Mouse (Mus musculus): ENCODE data around the gene Rrp8. TPM values are rescaled to one million over a fixed set of nuclear protein-coding genes. Genes with fewer than 3 reads are reported as not detected.
"Not testable (repeated sequence)": the region's sequence is repeated elsewhere in the genome, so short reads cannot be mapped to it uniquely, and the experiment has no call there.

The Rrp8 gene
- polyA plus RNA-seq, 1 experiment from 2014 or later = 32.0 TPM

DNA sequence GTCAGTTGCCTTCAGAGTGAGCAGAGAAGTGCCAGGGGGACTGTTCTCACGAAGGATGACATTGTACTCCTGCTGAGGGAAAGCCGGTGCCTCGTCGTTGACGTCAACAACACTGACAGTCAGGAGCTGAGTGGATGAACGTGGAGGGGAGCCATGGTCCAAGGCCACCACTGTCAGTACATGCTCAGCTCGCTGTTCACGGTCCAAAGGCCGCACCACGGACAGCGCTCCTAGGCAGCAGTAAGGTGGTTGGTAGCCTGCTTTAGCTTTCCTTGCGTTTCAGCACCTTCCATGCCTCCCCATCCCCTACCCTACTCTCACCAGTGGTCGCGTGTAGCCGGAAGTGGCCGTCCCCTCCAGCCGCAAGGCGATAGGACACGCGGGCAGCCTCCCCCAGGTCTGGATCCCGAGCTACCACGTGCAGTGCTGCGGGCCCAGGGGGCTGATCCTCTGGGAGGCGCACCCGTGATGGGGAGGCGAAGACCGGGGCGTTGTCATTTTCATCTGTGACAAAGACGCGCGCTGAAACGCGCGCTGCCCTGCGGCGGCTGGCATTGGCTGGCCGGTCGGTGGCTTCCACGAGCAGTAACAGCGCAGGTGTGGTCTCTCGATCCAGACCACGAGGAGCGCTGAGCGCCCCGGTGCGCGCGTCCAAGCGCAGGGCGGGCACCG is 24.8 kb upstream of the Rrp8 start:
- Histone ChIP-seq H3K4me3 (ENCODE audit: low read depth, low read length) (peak overlapping the region; percentile 38), H3K9ac (ENCODE audit: low read depth, low read length) (peak overlapping the region; percentile 34; the same call in 1 of the 2 replicates)
- 25% methylated on average over 51 of the region's 51 CpGs for WGBS (ENCODE audit: insufficient replicate concordance)

GRCm38 (mm10) chr7:105753281-105753680 is 16.1 kb upstream of the Rrp8 start:
- Histone ChIP-seq H3K36me3 (ENCODE audit: control insufficient read depth, insufficient read depth, low read length) (peaks cover 7% of the 10 kb centered on the region; the same call in 1 of the 2 replicates), H3K9ac (ENCODE audit: low read depth, low read length) (no peak overlapping the region), H3K4me2 (no peak overlapping the region), H3K27me3 (ENCODE audit: control insufficient read depth, insufficient read depth, low read length) (no peaks in the 10 kb centered on the region), H3K4me3 (ENCODE audit: low read depth, low read length) (no peak overlapping the region), H3K27ac (ENCODE audit: low read depth, low read length) (no peak overlapping the region), H3K4me1 (ENCODE audit: control insufficient read depth, insufficient read depth, low read length) (peaks cover 4% of the 10 kb centered on the region), H3K9me3 (replicated peaks; ENCODE audit: control insufficient read depth, low read length) (no peaks in the 10 kb centered on the region)
- ATAC-seq (replicated peaks; ENCODE audit: insufficient number of reproducible peaks, low FRiP score, low TSS enrichment) = no peak
- 85% methylated on average over 10 of the region's 10 CpGs for WGBS (ENCODE audit: insufficient replicate concordance)

More for the DNA sequence above, 24.8 kb upstream of the Rrp8 start:
- Histone ChIP-seq H3K27me3 (ENCODE audit: control insufficient read depth, insufficient read depth, low read length) (peaks cover 30% of the 10 kb centered on the region), H3K9me3 (replicated peaks; ENCODE audit: control insufficient read depth, low read length) (no peaks in the 10 kb centered on the region), H3K4me2 (peak overlapping the region; percentile 81), H3K4me1 (ENCODE audit: control insufficient read depth, insufficient read depth, low read length) (peaks cover 7% of the 10 kb centered on the region; the same call in 1 of the 2 replicates), H3K36me3 (ENCODE audit: control insufficient read depth, insufficient read depth, low read length) (peaks cover 28% of the 10 kb centered on the region), H3K27ac (ENCODE audit: low read depth, low read length) (no peak overlapping the region)
- ATAC-seq (replicated peaks; ENCODE audit: insufficient number of reproducible peaks, low FRiP score, low TSS enrichment) = 0 out of 2 replicates have a peak, but pooled peaks have one; percentile 9

- no peak overlapping the region for H3K4me2 ChIP-seq
- H3K4me1 ChIP-seq (ENCODE audit: control insufficient read depth, insufficient read depth, low read length) = peaks cover 4% of the 10 kb centered on the region
- ATAC-seq (replicated peaks; ENCODE audit: insufficient number of reproducible peaks, low FRiP score, low TSS enrichment) = no peak
- no peak overlapping the region for H3K4me3 ChIP-seq (ENCODE audit: low read depth, low read length)
- WGBS (ENCODE audit: insufficient replicate concordance) = 80% methylated on average over 2 of the region's 2 CpGs
- no peak overlapping the region for H3K27ac ChIP-seq (ENCODE audit: low read depth, low read length)
- H3K27me3 ChIP-seq (ENCODE audit: control insufficient read depth, insufficient read depth, low read length) = no peaks in the 10 kb centered on the region
- no peak overlapping the region for H3K9ac ChIP-seq (ENCODE audit: low read depth, low read length)
- no peaks in the 10 kb centered on the region for H3K9me3 ChIP-seq (replicated peaks; ENCODE audit: control insufficient read depth, low read length)
- peaks cover 7% of the 10 kb centered on the region; the same call in 1 of the 2 replicates for H3K36me3 ChIP-seq (ENCODE audit: control insufficient read depth, insufficient read depth, low read length)
Measured at GRCm38 (mm10) chr7:105752716-105753115, 15.5 kb upstream of the Rrp8 start.

DNA sequence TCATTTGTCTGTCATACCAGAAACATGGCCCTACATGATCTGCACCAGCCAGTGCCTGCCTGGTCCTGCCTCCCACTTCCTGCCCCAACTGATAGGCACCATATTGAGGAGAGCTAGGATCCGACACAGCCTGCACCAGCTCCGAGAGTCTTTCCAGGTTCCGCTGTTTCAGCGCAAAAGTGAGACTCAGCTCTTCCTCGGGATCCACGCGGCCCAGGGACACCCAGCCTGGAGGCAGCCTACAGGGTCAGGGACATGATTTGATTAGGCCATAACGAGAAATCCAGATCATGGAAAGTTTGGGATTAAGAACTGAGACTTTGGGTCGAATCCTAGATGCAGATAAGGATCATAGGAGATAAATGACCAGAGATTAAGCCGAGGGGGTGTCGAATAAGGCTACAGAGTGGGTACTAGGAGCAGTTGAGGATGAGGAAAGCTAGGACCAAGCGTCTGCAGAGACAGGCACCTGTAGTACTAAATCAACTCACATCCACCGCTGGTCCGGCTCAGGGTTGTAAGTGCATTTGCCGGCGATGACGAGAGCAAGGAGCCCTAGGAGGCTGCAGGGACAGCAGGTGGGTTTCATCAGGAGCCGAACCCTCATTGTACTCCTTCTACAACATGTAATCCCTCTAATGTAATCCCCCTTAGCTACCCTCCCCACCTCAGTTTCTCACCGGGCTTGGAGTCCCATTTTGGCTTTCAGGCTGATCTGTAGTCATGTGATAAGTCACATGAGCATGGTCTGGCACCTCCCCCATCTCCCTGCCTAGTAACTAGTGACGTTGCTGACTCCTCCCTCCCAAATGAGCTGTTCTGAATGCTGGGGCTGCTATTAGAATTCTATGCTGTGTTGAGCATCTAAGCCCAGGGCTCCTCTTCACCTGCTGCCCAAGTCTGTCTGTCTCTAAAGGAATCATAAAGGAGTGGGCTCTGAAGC is 14.6 kb upstream of the Rrp8 start, which contains the start of gene Tpp1:
TSS of gene Tpp1 (minus strand) at position 745 of the 943 bp plus-strand sequence.
- H3K9me3 ChIP-seq (replicated peaks; ENCODE audit: control insufficient read depth, low read length) = no peaks in the 10 kb centered on the region
- peak within 1 kb of the TSS; percentile 75 for H3K4me3 ChIP-seq (ENCODE audit: low read depth, low read length)
- ATAC-seq (replicated peaks; ENCODE audit: insufficient number of reproducible peaks, low FRiP score, low TSS enrichment) = peak; percentile 92
- 20% methylated on average over 20 of the region's 20 CpGs for WGBS (ENCODE audit: insufficient replicate concordance)
- H3K4me2 ChIP-seq = peak within 1 kb of the TSS; percentile 85
- H3K27me3 ChIP-seq (ENCODE audit: control insufficient read depth, insufficient read depth, low read length) = no peaks in the 10 kb centered on the region
- H3K36me3 ChIP-seq (ENCODE audit: control insufficient read depth, insufficient read depth, low read length) = peaks cover 4% of the 10 kb centered on the region; the same call in 1 of the 2 replicates
- H3K4me1 ChIP-seq (ENCODE audit: control insufficient read depth, insufficient read depth, low read length) = peaks cover 4% of the 10 kb centered on the region
- H3K9ac ChIP-seq (ENCODE audit: low read depth, low read length) = peak within 1 kb of the TSS; percentile 86
- peak within 1 kb of the TSS; percentile 41; the same call in 1 of the 2 replicates for H3K27ac ChIP-seq (ENCODE audit: low read depth, low read length)

DNA sequence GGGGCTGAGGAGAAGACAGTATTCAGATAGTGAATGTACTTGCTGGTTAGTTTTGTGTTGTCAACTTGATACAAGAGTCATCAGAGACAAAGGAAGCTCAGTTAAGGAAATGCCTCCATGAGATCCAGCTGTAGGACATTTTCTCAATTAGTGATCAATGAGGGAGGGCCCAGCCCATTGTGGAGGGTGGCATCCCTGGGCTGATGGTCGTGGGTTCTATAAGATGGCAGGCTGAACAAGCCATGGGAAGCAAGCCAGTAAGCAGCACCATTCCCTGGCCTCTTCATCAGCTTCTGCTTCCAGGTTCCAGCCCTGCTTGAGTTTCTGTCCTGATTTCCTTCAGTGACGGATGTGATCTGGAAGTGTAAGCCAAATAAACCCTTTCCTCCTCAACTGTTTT is 10.6 kb upstream of the Rrp8 start:
- Histone ChIP-seq H3K9me3 (replicated peaks; ENCODE audit: control insufficient read depth, low read length) (no peaks in the 10 kb centered on the region), H3K27me3 (ENCODE audit: control insufficient read depth, insufficient read depth, low read length) (no peaks in the 10 kb centered on the region), H3K36me3 (ENCODE audit: control insufficient read depth, insufficient read depth, low read length) (no peaks in the 10 kb centered on the region), H3K4me1 (ENCODE audit: control insufficient read depth, insufficient read depth, low read length) (peaks cover 8% of the 10 kb centered on the region), H3K4me2 (no peak overlapping the region), H3K9ac (ENCODE audit: low read depth, low read length) (no peak overlapping the region), H3K27ac (ENCODE audit: low read depth, low read length) (no peak overlapping the region), H3K4me3 (ENCODE audit: low read depth, low read length) (no peak overlapping the region)
- ATAC-seq (replicated peaks; ENCODE audit: insufficient number of reproducible peaks, low FRiP score, low TSS enrichment) = no peak
- 86% methylated on average over 2 of the region's 2 CpGs for WGBS (ENCODE audit: insufficient replicate concordance)

- under 1% methylated on average over 53 of the region's 67 CpGs for WGBS (ENCODE audit: insufficient replicate concordance)
- no peaks in the 10 kb centered on the region for H3K27me3 ChIP-seq (ENCODE audit: control insufficient read depth, insufficient read depth, low read length)
- H3K36me3 ChIP-seq (ENCODE audit: control insufficient read depth, insufficient read depth, low read length) = peaks cover 19% of the 10 kb centered on the region
- peak within 1 kb of the TSS; percentile 88 for H3K4me3 ChIP-seq (ENCODE audit: low read depth, low read length)
- peak within 1 kb of the TSS; percentile 89 for H3K27ac ChIP-seq (ENCODE audit: low read depth, low read length)
- H3K4me2 ChIP-seq = peak within 1 kb of the TSS; percentile 85
- H3K9me3 ChIP-seq (replicated peaks; ENCODE audit: control insufficient read depth, low read length) = no peaks in the 10 kb centered on the region
- peak; percentile 97 for ATAC-seq (replicated peaks; ENCODE audit: insufficient number of reproducible peaks, low FRiP score, low TSS enrichment)
- H3K4me1 ChIP-seq (ENCODE audit: control insufficient read depth, insufficient read depth, low read length) = peaks cover 10% of the 10 kb centered on the region
- peak within 1 kb of the TSS; percentile 90 for H3K9ac ChIP-seq (ENCODE audit: low read depth, low read length)
Measured at GRCm38 (mm10) chr7:105743926-105744590, 6.9 kb upstream of the Rrp8 start, which contains the start of gene Taf10. Taf10 (minus strand) TSS chr7:105744361.

- peaks cover 19% of the 10 kb centered on the region for H3K36me3 ChIP-seq (ENCODE audit: control insufficient read depth, insufficient read depth, low read length)
- ATAC-seq (replicated peaks; ENCODE audit: insufficient number of reproducible peaks, low FRiP score, low TSS enrichment) = not testable (repeated sequence)
- WGBS (ENCODE audit: insufficient replicate concordance) = 33% methylated on average over 20 of the region's 20 CpGs
Measured at GRCm38 (mm10) chr7:105743246-105743925, 6.2 kb upstream of the Rrp8 start.

More at GRCm38 (mm10) chr7:105743246-105743925, 6.2 kb upstream of the Rrp8 start:
- peak overlapping the region; percentile 89 for H3K27ac ChIP-seq (ENCODE audit: low read depth, low read length)
- peaks cover 16% of the 10 kb centered on the region for H3K4me1 ChIP-seq (ENCODE audit: control insufficient read depth, insufficient read depth, low read length)
- H3K4me2 ChIP-seq = peak overlapping the region; percentile 85
- peak overlapping the region; percentile 88 for H3K4me3 ChIP-seq (ENCODE audit: low read depth, low read length)
- not testable (repeated sequence) for H3K27me3 ChIP-seq (ENCODE audit: control insufficient read depth, insufficient read depth, low read length); H3K9me3 ChIP-seq (replicated peaks; ENCODE audit: control insufficient read depth, low read length)
- peak overlapping the region; percentile 90 for H3K9ac ChIP-seq (ENCODE audit: low read depth, low read length)
